Mouse (Mus musculus) monocyte, adult 5-6 weeks (primary cell): ENCODE data around the gene H2-DMa. TPM values are rescaled to one million over a fixed set of nuclear protein-coding genes. Genes with fewer than 3 reads are reported as not detected.

Experiments used
- ATAC-seq: fragments of 153-309, 156-312 bp; replicated peaks from 2 replicates; pipeline ENCODE4 v1.8.0; 2017; ENCODE audit warnings: mild to moderate bottlenecking; ENCODE audit not compliant: low TSS enrichment, insufficient number of reproducible peaks, severe bottlenecking, poor library complexity, low FRiP score
- total RNA-seq: library from RNA; stranded (forward); fragments of 200-1000, 200-491, 200-594 nt; gene quantifications from 3 replicates; pipeline ENCODE4 v1.2.3, GENCODE M21; 2017

The H2-DMa gene
- total RNA-seq, 1 experiment from 2014 or later, result 84.5 TPM

- peak; percentile 61 for ATAC-seq
These were observed 60.8 kb downstream of the H2-DMa start for GRCm38 (mm10) chr17:34179913-34180859.

GRCm38 (mm10) chr17:34183564-34184219 is 64.4 kb downstream of the H2-DMa start:
- ATAC-seq, result no peak

DNA sequence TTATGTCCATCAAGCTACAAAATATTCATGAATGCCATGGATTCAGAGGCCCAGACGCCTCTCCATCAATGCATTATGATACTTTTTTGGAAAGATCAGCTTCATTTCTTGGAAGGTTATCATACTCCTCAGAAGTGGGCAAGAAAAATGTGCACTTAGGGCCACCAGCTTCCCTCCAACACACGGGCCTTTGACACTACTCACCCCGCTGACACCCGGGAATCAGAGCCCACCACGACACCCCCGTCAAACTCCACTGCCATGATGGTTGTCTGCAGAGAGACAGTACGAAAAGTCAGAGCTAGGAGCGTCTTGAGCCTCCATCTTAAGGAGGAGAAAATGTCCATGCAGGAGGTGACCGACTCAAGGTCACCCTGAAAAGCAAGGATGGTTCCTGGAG is 66.2 kb downstream of the H2-DMa start:
- no peak for ATAC-seq

GRCm38 (mm10) chr17:34186885-34187260 is 67.5 kb downstream of the H2-DMa start:
- ATAC-seq, result no peak

DNA sequence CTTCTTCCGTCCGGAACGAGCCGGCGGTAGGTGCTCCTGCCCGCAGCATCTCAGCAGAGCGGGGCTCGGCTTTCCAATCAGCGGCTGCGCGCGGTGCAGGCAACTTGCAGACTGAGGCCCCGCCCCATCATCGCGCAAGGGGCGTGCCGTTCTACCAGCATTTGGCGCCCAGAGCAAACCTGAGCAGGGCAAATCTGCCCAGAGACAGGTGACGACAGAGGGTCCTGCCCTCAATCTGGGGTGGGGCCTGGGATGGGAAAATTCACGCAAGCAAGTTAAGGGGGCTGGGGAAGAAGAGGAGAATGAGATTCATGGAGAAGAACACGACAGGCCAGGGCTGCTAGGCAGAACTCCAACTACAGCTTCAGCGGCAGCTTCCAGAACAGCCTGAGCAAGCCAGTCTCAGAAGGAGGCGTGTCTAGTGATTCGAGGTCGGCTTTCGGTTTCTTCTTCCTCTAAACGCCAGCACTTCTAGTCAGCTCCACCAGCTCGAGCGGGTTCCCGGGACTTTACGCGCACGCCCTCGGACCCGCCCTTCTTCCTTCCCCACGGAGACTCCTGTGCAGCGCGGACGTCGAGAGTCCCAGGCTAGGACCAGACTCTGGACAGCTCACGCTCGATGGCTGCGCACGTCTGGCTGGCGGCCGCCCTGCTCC is 68.0 kb downstream of the H2-DMa start, which contains the start of the genes Tap1 and Psmb9:
Tap1 (plus strand) TSS at position 293 of the 656 bp plus-strand sequence.
Psmb9 (minus strand) TSS at position 504 of the 656 bp plus-strand sequence.
- ATAC-seq, result peak; percentile 87

- ATAC-seq, result no peak
These were observed 68.7 kb downstream of the H2-DMa start for GRCm38 (mm10) chr17:34188010-34188409.

Other genes with a start within 250 kb of the H2-DMa start
- not detected in 3 replicates for gene Gm7029, start 245.7 kb upstream of the H2-DMa start, total RNA-seq
- 0.48 to 4.9 TPM (median 0.96 TPM) in 3 replicates for gene Kifc1, start 228.9 kb upstream of the H2-DMa start, total RNA-seq
- 1.6 to 5.9 TPM (median 5.5 TPM) in 3 replicates for gene Platr17, start 214.4 kb upstream of the H2-DMa start, total RNA-seq
- 38.2 to 72.8 TPM (median 49.3 TPM) in 3 replicates for gene Daxx, start 210.1 kb upstream of the H2-DMa start, total RNA-seq
- 129 to 172 TPM (median 140 TPM) in 3 replicates for gene Tapbp, start 203.6 kb upstream of the H2-DMa start, total RNA-seq
- gene Zbtb22, start 203.6 kb upstream of the H2-DMa start, total RNA-seq, result 21.8 to 32.2 TPM (median 31.5 TPM) in 3 replicates
- 43.6 to 72.8 TPM (median 71.4 TPM) in 3 replicates for gene Rgl2, start 190.0 kb upstream of the H2-DMa start, total RNA-seq
- gene Pfdn6, start 179.2 kb upstream of the H2-DMa start, total RNA-seq, result 88.1 to 107 TPM (median 98.7 TPM) in 3 replicates
- gene Wdr46, start 178.9 kb upstream of the H2-DMa start, total RNA-seq, result 11.1 to 17.8 TPM (median 16.3 TPM) in 3 replicates
- 2.6 to 4.6 TPM (median 3.5 TPM) in 3 replicates for gene B3galt4, start 168.1 kb upstream of the H2-DMa start, total RNA-seq
- 16.8 to 32.7 TPM (median 25.1 TPM) in 3 replicates for gene Vps52, start 163.7 kb upstream of the H2-DMa start, total RNA-seq
- gene Rps18, start 163.5 kb upstream of the H2-DMa start, total RNA-seq, result 765 to 894 TPM (median 817 TPM) in 3 replicates
- gene H2-K1, start 119.2 kb upstream of the H2-DMa start, total RNA-seq, result 3,712 to 3,894 TPM (median 3,837 TPM) in 3 replicates
- 10.9 to 15.5 TPM (median 15.1 TPM) in 3 replicates for gene Ring1, start 94.9 kb upstream of the H2-DMa start, total RNA-seq
- 77.7 to 117 TPM (median 111 TPM) in 3 replicates for gene H2-Ke6, start 91.5 kb upstream of the H2-DMa start, total RNA-seq
- 105 to 116 TPM (median 115 TPM) in 3 replicates for gene Slc39a7, start 87.9 kb upstream of the H2-DMa start, total RNA-seq
- gene Rxrb, start 87.7 kb upstream of the H2-DMa start, total RNA-seq, result 34.6 to 41.0 TPM (median 40.7 TPM) in 3 replicates
- gene Col11a2, start 80.1 kb upstream of the H2-DMa start, total RNA-seq, result 1.5 to 11.2 TPM (median 4.7 TPM) in 3 replicates
- gene H2-Oa, start 27.2 kb upstream of the H2-DMa start, total RNA-seq, result 7.8 to 18.9 TPM (median 17.6 TPM) in 3 replicates
- gene Brd2, start 3.1 kb downstream of the H2-DMa start, total RNA-seq, result 374 to 583 TPM (median 393 TPM) in 3 replicates
- 71.7 to 98.5 TPM (median 90.4 TPM) in 3 replicates for gene H2-DMb2, start 23.8 kb downstream of the H2-DMa start, total RNA-seq
- gene H2-DMb1, start 33.5 kb downstream of the H2-DMa start, total RNA-seq, result 48.2 to 62.0 TPM (median 61.5 TPM) in 3 replicates
- gene Tap1, start 68.0 kb downstream of the H2-DMa start, total RNA-seq, result 145 to 195 TPM (median 175 TPM) in 3 replicates
- 119 to 198 TPM (median 134 TPM) in 3 replicates for gene Psmb9, start 68.2 kb downstream of the H2-DMa start, total RNA-seq
- 387 to 472 TPM (median 466 TPM) in 3 replicates for gene Psmb8, start 78.2 kb downstream of the H2-DMa start, total RNA-seq
- 87.6 to 119 TPM (median 96.6 TPM) in 3 replicates for gene Tap2, start 84.0 kb downstream of the H2-DMa start, total RNA-seq
- gene H2-Ob, start 119.4 kb downstream of the H2-DMa start, total RNA-seq, result 59.1 to 84.6 TPM (median 63.2 TPM) in 3 replicates
- 588 to 931 TPM (median 911 TPM) in 3 replicates for gene H2-Ab1, start 138.1 kb downstream of the H2-DMa start, total RNA-seq
- 387 to 602 TPM (median 587 TPM) in 3 replicates for gene H2-Aa, start 168.3 kb downstream of the H2-DMa start, total RNA-seq
- 415 to 638 TPM (median 573 TPM) in 3 replicates for gene H2-Eb1, start 186.3 kb downstream of the H2-DMa start, total RNA-seq
- 4.9 to 11.5 TPM (median 8.6 TPM) in 3 replicates for gene H2-Eb2, start 206.1 kb downstream of the H2-DMa start, total RNA-seq
- gene Btnl2, start 235.3 kb downstream of the H2-DMa start, total RNA-seq, result 0.76 TPM in 1 of 3 replicates, not detected in the others